9 mouse cellular contexts compared by ENCODE assay signal in the genomic region with DNA sequence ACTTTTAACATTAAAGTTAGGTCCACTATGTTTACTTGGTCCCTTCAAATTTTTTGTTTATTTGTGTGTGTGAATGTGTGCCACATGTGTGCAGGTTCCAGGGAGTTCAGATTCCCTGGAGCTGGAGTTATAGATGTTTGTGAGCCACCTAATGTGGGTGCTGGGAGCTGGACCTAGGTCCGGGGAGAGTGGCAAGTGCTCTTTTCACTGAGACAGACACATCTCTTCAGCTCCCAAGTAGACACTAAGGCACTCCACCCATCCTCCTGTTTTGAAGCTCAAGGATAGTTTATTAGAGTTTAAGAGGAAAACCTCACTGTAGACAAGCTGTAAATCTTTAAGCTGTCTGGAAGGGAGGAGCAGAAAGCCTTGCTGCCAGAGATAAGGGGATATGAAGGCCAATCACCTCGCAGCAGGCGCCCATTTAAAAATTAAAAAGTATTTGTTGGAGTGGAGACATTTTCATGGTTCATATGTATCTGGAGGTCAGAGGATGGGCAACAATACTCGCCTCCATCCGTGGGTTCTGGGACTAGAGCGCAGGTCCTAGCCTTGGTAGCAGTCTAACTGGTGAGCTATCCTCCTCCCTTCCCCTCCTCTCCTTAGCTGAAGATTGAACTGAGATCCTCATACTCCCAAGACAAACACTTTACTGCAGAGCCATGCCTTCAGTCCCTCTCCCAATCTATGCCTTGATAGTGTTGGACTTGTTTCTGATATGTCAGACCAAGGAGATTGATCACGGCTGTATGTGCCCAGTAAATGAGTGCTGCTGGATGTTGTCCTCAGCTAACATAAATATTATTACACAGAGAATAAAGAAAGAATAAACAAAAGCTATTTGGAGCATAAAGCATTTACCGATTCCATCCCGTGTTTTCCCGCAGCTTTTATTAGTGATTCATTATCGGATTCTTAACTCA. TPM values are rescaled to one million over a fixed set of nuclear protein-coding genes. Genes with fewer than 3 reads are reported as not detected.
DNase-seq lines count a peak whose midpoint lies in the region; ATAC-seq and TF ChIP-seq lines count a peak whose summit lies in the region.
"Had no signal": no experiment of that assay in that cellular context is flagged by ENCODE, and none has a peak within 500 bp of the region (broad histone marks: within the 10 kb centered on the region; RNA-seq: fewer than 3 reads in every experiment).

No protein-coding gene starts in this region.

- ATAC-seq in forebrain, embryonic 15.5 days (replicated peaks), result no peak
- no peak for ATAC-seq in forebrain, postnatal 0 days
- ATAC-seq in stomach, embryonic 14.5 days (ENCODE audit: insufficient number of reproducible peaks, insufficient read depth, low FRiP score, low read depth), result no peak
- no peak for ATAC-seq in inflammation-experienced regulatory T-cells, adult 6 months

- TF ChIP-seq CTCF in forebrain, postnatal 0 days (IDR thresholded peaks at IDR 0.05; ENCODE audit: low read depth), result no peak

- DNase-seq in forebrain, postnatal 0 days, result no peak
- peak; percentile 49 for DNase-seq in ovary, adult 18-20 months (ENCODE audit: low spot score)
- DNase-seq in ovary, postnatal 10 days (ENCODE audit: low spot score), result no peak
- DNase-seq in limb, embryonic 10.5 days (ENCODE audit: low spot score), result no peak
- DNase-seq in left cerebral cortex, postnatal 14 days (ENCODE audit: low spot score in 2 of 2), result no peak
- DNase-seq: cerebellum, adult 11 months had no signal

- intact Hi-C loops in left cerebral cortex, postnatal 14 days (cut with DNase I), result no loop called here

- H3K9me3 ChIP-seq in forebrain, embryonic 15.5 days, result no peaks in the 10 kb centered on the region
- H3K9me3 ChIP-seq in forebrain, postnatal 0 days (ENCODE audit: low read length), result no peaks in the 10 kb centered on the region
- H3K9me3 ChIP-seq in limb, embryonic 10.5 days (replicated peaks), result no peaks in the 10 kb centered on the region
- H3K9me3 ChIP-seq in stomach, embryonic 14.5 days (ENCODE audit: control insufficient read depth, low read depth, low read length), result no peaks in the 10 kb centered on the region

- 64% methylated on average over 11 of the region's 11 CpGs for WGBS in forebrain, embryonic 15.5 days
- WGBS in forebrain, postnatal 0 days, result 60% methylated on average over 11 of the region's 11 CpGs
- WGBS in limb, embryonic 10.5 days, result 58% methylated on average over 11 of the region's 11 CpGs
- 29% methylated on average over 11 of the region's 11 CpGs for WGBS in stomach, embryonic 14.5 days

- H3K9ac ChIP-seq in forebrain, embryonic 15.5 days (replicated peaks), result no peak overlapping the region
- no peak overlapping the region for H3K9ac ChIP-seq in forebrain, postnatal 0 days
- H3K9ac ChIP-seq in stomach, embryonic 14.5 days (replicated peaks; ENCODE audit: low read depth, low read length), result no peak overlapping the region; the same call in 1 of the 2 replicates

- peak overlapping the region; percentile 74 for H3K4me2 ChIP-seq in forebrain, embryonic 15.5 days (replicated peaks)
- H3K4me2 ChIP-seq in forebrain, postnatal 0 days (ENCODE audit: low read depth), result no peak overlapping the region
- peak overlapping the region; percentile 87 for H3K4me2 ChIP-seq in stomach, embryonic 14.5 days (replicated peaks; ENCODE audit: low read depth, low read length)

- peaks cover 11% of the 10 kb centered on the region for H3K4me1 ChIP-seq in forebrain, embryonic 15.5 days
- H3K4me1 ChIP-seq in forebrain, postnatal 0 days (ENCODE audit: insufficient read depth), result 0 out of 2 replicates have a peak, but pooled peaks cover 4% of the 10 kb centered on the region
- H3K4me1 ChIP-seq in limb, embryonic 10.5 days, result peaks cover 34% of the 10 kb centered on the region
- H3K4me1 ChIP-seq in stomach, embryonic 14.5 days (ENCODE audit: control insufficient read depth, insufficient read depth, low read length), result peaks cover 20% of the 10 kb centered on the region

- H3K36me3 ChIP-seq in forebrain, embryonic 15.5 days, result no peaks in the 10 kb centered on the region
- no peaks in the 10 kb centered on the region for H3K36me3 ChIP-seq in forebrain, postnatal 0 days (ENCODE audit: insufficient read depth)
- no peaks in the 10 kb centered on the region for H3K36me3 ChIP-seq in limb, embryonic 10.5 days
- no peaks in the 10 kb centered on the region for H3K36me3 ChIP-seq in stomach, embryonic 14.5 days (ENCODE audit: control insufficient read depth, insufficient read depth, low read length)

- H3K27me3 ChIP-seq in forebrain, embryonic 15.5 days, result no peaks in the 10 kb centered on the region
- H3K27me3 ChIP-seq in forebrain, postnatal 0 days (ENCODE audit: insufficient read depth, low read length), result no peaks in the 10 kb centered on the region
- no peaks in the 10 kb centered on the region for H3K27me3 ChIP-seq in limb, embryonic 10.5 days (ENCODE audit: low read depth, poor library complexity, severe bottlenecking)
- H3K27me3 ChIP-seq in stomach, embryonic 14.5 days (ENCODE audit: control insufficient read depth, insufficient read depth, low read length), result no peaks in the 10 kb centered on the region

- H3K27ac ChIP-seq in forebrain, embryonic 15.5 days (replicated peaks), result no peak overlapping the region
- H3K27ac ChIP-seq in forebrain, postnatal 0 days (ENCODE audit: low read depth, low read length), result no peak overlapping the region
- peak overlapping the region; percentile 94; the same call in 1 of the 2 replicates for H3K27ac ChIP-seq in limb, embryonic 10.5 days
- no peak overlapping the region for H3K27ac ChIP-seq in stomach, embryonic 14.5 days (ENCODE audit: low read length)

- H3K4me3 ChIP-seq in forebrain, embryonic 15.5 days, result 0 out of 2 replicates have a peak overlapping the region, but pooled peaks have one; percentile 69
- no peak overlapping the region for H3K4me3 ChIP-seq in forebrain, postnatal 0 days (ENCODE audit: low read depth, low read length)
- peak overlapping the region; percentile 76; the same call in 1 of the 2 replicates for H3K4me3 ChIP-seq in limb, embryonic 10.5 days
- peak overlapping the region; percentile 56 for H3K4me3 ChIP-seq in stomach, embryonic 14.5 days (ENCODE audit: low read depth, low read length)

RNA-seq across cellular contexts. Expression of a gene that starts 22.3 kb away (rescaled TPM):
- polyA plus RNA-seq in forebrain, embryonic 15.5 days (2015; fragmentation: Nextera tagmentation; extraction: Ambion mirVana), result 68.6 and 74.6 TPM in 2 replicates
- total RNA-seq in forebrain, postnatal 0 days (2014; rRNA removed), result 54.8 and 55.5 TPM in 2 replicates
- 66.7 and 71.5 TPM in 2 replicates for polyA plus RNA-seq in forebrain, postnatal 0 days (2015; fragmentation: Nextera tagmentation; extraction: Ambion mirVana)
- polyA plus RNA-seq in limb, embryonic 10.5 days (2016; fragmentation: Nextera tagmentation; extraction: Ambion mirVana), result 170 and 179 TPM in 2 replicates
- polyA plus RNA-seq in stomach, embryonic 14.5 days (2014; fragmentation: Nextera tagmentation; extraction: Ambion mirVana), result 139 and 145 TPM in 2 replicates
- total RNA-seq in left cerebral cortex, postnatal 14 days (2021), result 10 to 100 TPM; 69.5 to 77.7 TPM
- 100 to 1,000 TPM in 2 of 3 experiments, 10 to 100 TPM in 1; 84.7 to 128 (median 118) TPM for polyA plus RNA-seq in inflammation-experienced regulatory T-cells, adult 6 months (2017; shearing (Covaris generic))

RNA-seq across cellular contexts. Expression of a gene that starts 22.4 kb away (rescaled TPM):
- polyA plus RNA-seq in forebrain, embryonic 15.5 days (2015; fragmentation: Nextera tagmentation; extraction: Ambion mirVana), result 104 and 107 TPM in 2 replicates
- total RNA-seq in forebrain, postnatal 0 days (2014; rRNA removed), result 50.6 and 81.7 TPM in 2 replicates
- 59.0 and 63.9 TPM in 2 replicates for polyA plus RNA-seq in forebrain, postnatal 0 days (2015; fragmentation: Nextera tagmentation; extraction: Ambion mirVana)
- 70.6 and 78.4 TPM in 2 replicates for polyA plus RNA-seq in limb, embryonic 10.5 days (2016; fragmentation: Nextera tagmentation; extraction: Ambion mirVana)
- 78.1 and 85.3 TPM in 2 replicates for polyA plus RNA-seq in stomach, embryonic 14.5 days (2014; fragmentation: Nextera tagmentation; extraction: Ambion mirVana)
- total RNA-seq in left cerebral cortex, postnatal 14 days (2021), result 10 to 100 TPM; 75.4 to 87.2 TPM
- 100 to 1,000 TPM in 1 of 3 experiments, 10 to 100 TPM in 2; 70.6 to 107 (median 81.6) TPM for polyA plus RNA-seq in inflammation-experienced regulatory T-cells, adult 6 months (2017; shearing (Covaris generic))
